Mouse (Mus musculus): ENCODE results near the gene Efcab11.

DNA sequence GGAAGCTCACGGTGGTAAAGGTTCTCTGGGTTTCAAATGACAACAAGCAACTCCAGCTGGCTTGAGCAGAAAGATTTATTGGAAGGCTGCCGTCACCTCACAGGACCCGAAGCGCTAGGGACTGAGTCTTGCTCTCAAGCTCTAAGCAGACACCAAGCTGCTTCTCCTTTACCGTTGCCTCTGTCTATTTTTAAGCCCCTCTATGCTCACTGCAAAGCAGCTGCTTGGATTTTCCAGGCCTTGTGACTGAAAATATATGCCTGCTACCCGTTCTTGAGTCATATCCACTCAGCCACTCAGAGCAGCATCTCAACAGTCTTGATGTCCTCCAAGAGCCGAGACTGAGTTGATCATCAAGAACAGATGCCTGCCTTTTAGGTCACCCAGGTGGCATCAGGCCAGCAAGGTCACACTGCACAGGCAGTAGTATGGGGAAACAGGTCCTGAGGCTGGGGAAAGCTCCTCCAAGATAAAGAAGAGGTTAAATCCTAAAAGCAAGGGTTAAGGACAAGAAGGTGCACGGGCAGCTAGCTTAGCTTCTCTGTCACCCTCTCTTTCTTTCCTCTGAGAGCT is 168.1 kb downstream of the Efcab11 start:
- TF ChIP-seq TAL1 (IDR thresholded peaks at IDR 0.05; ENCODE audit: low read length) (no peak), GATA1 (IDR thresholded peaks at IDR 0.05; ENCODE audit: low read length) (no peak)

Measured in erythroblast, embryonic 14.5 days (primary cell).